Mouse (Mus musculus): ENCODE data around the gene Ulk4. TPM values are rescaled to one million over a fixed set of nuclear protein-coding genes. Genes with fewer than 3 reads are reported as not detected.

Gene Ulk4
- total and polyA plus RNA-seq, 3 experiments, result 26.6 to 31.1 TPM; not detected in 1

- Histone ChIP-seq H3K9ac (ENCODE audit: control insufficient read depth, low read depth, low read length, poor library complexity, severe bottlenecking) (no peak overlapping the region), H3K79me2 (ENCODE audit: control insufficient read depth, insufficient read depth, low read length, poor library complexity) (no peaks in the 10 kb centered on the region), H3K36me3 (ENCODE audit: control insufficient read depth in 1 of 2, insufficient read depth in 2 of 2, low read length in 2 of 2) (no peaks in the 10 kb centered on the region), H3K9me3 (replicated peaks; ENCODE audit: insufficient read depth, low read length) (no peaks in the 10 kb centered on the region), H3K27me3 (ENCODE audit: control insufficient read depth in 1 of 2, insufficient read depth in 2 of 2, low read length in 2 of 2) (no peaks in the 10 kb centered on the region), H3K4me3 (ENCODE audit: control insufficient read depth in 1 of 2, insufficient read depth in 1 of 2, low read depth in 2 of 2, low read length in 2 of 2) (no peak overlapping the region), H3K27ac (ENCODE audit: control insufficient read depth, low read depth, low read length) (no peak overlapping the region), H3K4me1 (ENCODE audit: control insufficient read depth in 1 of 2, insufficient read depth in 2 of 2, low read length in 2 of 2) (no peaks in the 10 kb centered on the region)
- DNase-seq (ENCODE audit: low read depth, low spot score), result no peak
- TF ChIP-seq MAFK (IDR thresholded peaks at IDR 0.05; ENCODE audit: borderline replicate concordance, low read depth, low read length) (no peak), ZC3H11A (IDR thresholded peaks at IDR 0.05; ENCODE audit: low read depth, low read length) (no peak), HCFC1 (IDR thresholded peaks at IDR 0.05; ENCODE audit: low read depth, low read length) (no peak), POLR2AphosphoS5 (IDR thresholded peaks at IDR 0.05; ENCODE audit: borderline replicate concordance, low read depth, low read length) (no peak), CTCF (IDR thresholded peaks at IDR 0.05 in 2 of 3, conservative IDR thresholded peaks at IDR 0.05 in 1 of 3; ENCODE audit: control insufficient read depth in 1 of 3, insufficient read depth in 1 of 3, low read depth in 2 of 3, low read length in 3 of 3, poor library complexity in 1 of 3, severe bottlenecking in 1 of 3) (no peak), GABPA (IDR thresholded peaks at IDR 0.05; ENCODE audit: low read depth, low read length) (no peak), SIN3A (IDR thresholded peaks at IDR 0.05; ENCODE audit: low read length) (no peak), GATA1 (IDR thresholded peaks at IDR 0.05; ENCODE audit: low read depth, low read length) (no peak), UBTF (IDR thresholded peaks at IDR 0.05; ENCODE audit: borderline replicate concordance, insufficient read depth, low read depth, low read length) (no peak), RCOR1 (IDR thresholded peaks at IDR 0.05; ENCODE audit: low read depth, low read length) (no peak), USF1 (IDR thresholded peaks at IDR 0.05; ENCODE audit: low read depth, low read length) (no peak)
These were observed 246.0 kb downstream of the Ulk4 start for GRCm38 (mm10) chr9:121030949-121031348.

- no peaks in the 10 kb centered on the region for H3K36me3 ChIP-seq (ENCODE audit: control insufficient read depth in 1 of 2, insufficient read depth in 2 of 2, low read length in 2 of 2)
- H3K79me2 ChIP-seq (ENCODE audit: control insufficient read depth, insufficient read depth, low read length, poor library complexity), result no peaks in the 10 kb centered on the region
- no peak overlapping the region for H3K4me3 ChIP-seq (ENCODE audit: control insufficient read depth in 1 of 2, insufficient read depth in 1 of 2, low read depth in 2 of 2, low read length in 2 of 2)
- DNase-seq (ENCODE audit: low read depth, low spot score), result no peak
- TF ChIP-seq POLR2A (IDR thresholded peaks at IDR 0.05; ENCODE audit: control insufficient read depth in 1 of 2, insufficient read depth in 1 of 2, low read depth in 1 of 2, low read length in 2 of 2, poor library complexity in 1 of 2) (no peak), CTCF (IDR thresholded peaks at IDR 0.05 in 2 of 3, conservative IDR thresholded peaks at IDR 0.05 in 1 of 3; ENCODE audit: control insufficient read depth in 1 of 3, insufficient read depth in 1 of 3, low read depth in 2 of 3, low read length in 3 of 3, poor library complexity in 1 of 3, severe bottlenecking in 1 of 3) (0 out of 6 replicates have a peak, but pooled peaks of 1 of the 3 experiments have one; percentile 16), ETS1 (IDR thresholded peaks at IDR 0.05; ENCODE audit: low read depth, low read length) (no peak), UBTF (IDR thresholded peaks at IDR 0.05; ENCODE audit: borderline replicate concordance, insufficient read depth, low read depth, low read length) (no peak)
- no peak overlapping the region for H3K9ac ChIP-seq (ENCODE audit: control insufficient read depth, low read depth, low read length, poor library complexity, severe bottlenecking)
- no peak overlapping the region for H3K27ac ChIP-seq (ENCODE audit: control insufficient read depth, low read depth, low read length)
- H3K9me3 ChIP-seq (replicated peaks; ENCODE audit: insufficient read depth, low read length), result no peaks in the 10 kb centered on the region
- H3K27me3 ChIP-seq (ENCODE audit: control insufficient read depth in 1 of 2, insufficient read depth in 2 of 2, low read length in 2 of 2), result no peaks in the 10 kb centered on the region
- H3K4me1 ChIP-seq (ENCODE audit: control insufficient read depth in 1 of 2, insufficient read depth in 2 of 2, low read length in 2 of 2), result no peaks in the 10 kb centered on the region
These were observed 247.2 kb downstream of the Ulk4 start for GRCm38 (mm10) chr9:121029786-121030185.
